Mouse (Mus musculus) intestine, embryonic 14.5 days (tissue): ENCODE results near the gene Cldn5. TPM values are rescaled to one million over a fixed set of nuclear protein-coding genes. Genes with fewer than 3 reads are reported as not detected.

Source experiments
- ATAC-seq: fragments of 200-750 bp; cut with Nextera tagmentation; replicated peaks from 2 replicates; pipeline ENCODE4 v1.8.0; 2017; ENCODE audit warnings: low read depth, moderate number of reproducible peaks, moderate TSS enrichment, moderate library complexity; ENCODE audit not compliant: low FRiP score, low TSS enrichment
- DNase-seq: peaks from one replicate; pipeline ENCODE4 v3.0.0-alpha.2; 2018; ENCODE audit warnings: low spot score
- H3K27ac ChIP-seq: fragments of 300-500 bp; sonication (generic); 2 replicates; pipeline ENCODE4 v1.5.1; 2014; ENCODE audit warnings: low read depth, mild to moderate bottlenecking, control low read depth
- H3K27me3 ChIP-seq: fragments of 300-500 bp; sonication (generic); replicated peaks from 2 replicates; pipeline ENCODE4 v1.6.1; 2014; ENCODE audit warnings: low read length, control low read depth; ENCODE audit not compliant: control insufficient read depth, insufficient read depth
- H3K36me3 ChIP-seq: fragments of 300-500 bp; sonication (generic); 2 replicates; pipeline ENCODE4 v1.6.1; 2014; ENCODE audit warnings: low read length, control low read depth; ENCODE audit not compliant: control insufficient read depth, insufficient read depth
- H3K4me1 ChIP-seq: fragments of 300-500 bp; sonication (generic); replicated peaks from 2 replicates; pipeline ENCODE4 v1.6.1; 2014; ENCODE audit warnings: low read length, control low read depth, mixed read lengths; ENCODE audit not compliant: control insufficient read depth, insufficient read depth
- H3K4me2 ChIP-seq: fragments of 300-500 bp; sonication (generic); 2 replicates; pipeline ENCODE4 v1.6.1; 2014; ENCODE audit warnings: low read length
- H3K4me3 ChIP-seq: fragments of 300-500 bp; sonication (generic); 2 replicates; pipeline ENCODE4 v1.5.1; 2014; ENCODE audit warnings: low read depth, low read length, control low read depth, mixed read lengths
- H3K9ac ChIP-seq: fragments of 300-500 bp; sonication (generic); 2 replicates; pipeline ENCODE4 v1.6.1; 2014; ENCODE audit warnings: mild to moderate bottlenecking, low read length
- H3K9me3 ChIP-seq: fragments of 300-500 bp; sonication (generic); 2 replicates; pipeline ENCODE4 v1.6.1; 2016; ENCODE audit warnings: low read length, control low read depth; ENCODE audit not compliant: control insufficient read depth
- WGBS: fragments of 180-500 bp; shearing (Covaris S2); extraction: QIAGEN DNeasy Blood & Tissue Kit; methylation state at CpG from one replicate; pipeline ENCODE4 v1.1.7; 2014; 5-methylcytosine and 5-hydroxymethylcytosine counted together
- polyA plus RNA-seq: library from polyadenylated mRNA; unstranded; fragments of >200 nt; fragmentation: Nextera tagmentation; extraction: Ambion mirVana; gene quantifications from 2 replicates; pipeline ENCODE4 v1.2.1, GENCODE M21; 2014

Gene Cldn5
- polyA plus RNA-seq, 1 experiment from 2014 or later = 21.9 TPM

DNA sequence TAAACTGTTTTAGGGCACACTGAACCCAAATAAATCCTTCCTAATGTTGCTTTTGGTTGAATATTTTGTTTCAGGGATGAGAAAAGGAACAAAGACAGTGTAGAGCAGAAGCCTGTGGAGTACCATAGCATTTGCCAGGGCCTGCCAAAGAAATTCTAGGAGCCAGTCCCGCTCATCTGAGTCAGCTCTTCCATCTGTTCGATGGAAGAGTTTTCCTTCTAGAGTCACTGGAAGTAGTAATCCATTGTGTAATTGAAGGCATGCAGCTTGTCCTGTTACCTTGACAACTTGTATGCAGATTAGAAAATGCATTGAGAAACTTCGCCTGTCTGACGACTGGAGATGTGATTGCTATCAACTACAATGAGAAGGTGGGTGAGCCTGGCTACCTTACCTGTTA lies 46.3 kb downstream of the Cldn5 start:
- Histone ChIP-seq H3K36me3 (peaks cover 98% of the 10 kb centered on the region), H3K4me2 (no peak overlapping the region), H3K4me1 (no peaks in the 10 kb centered on the region), H3K27ac (no peak overlapping the region), H3K9me3 (no peaks in the 10 kb centered on the region), H3K27me3 (no peaks in the 10 kb centered on the region), H3K4me3 (no peak overlapping the region), H3K9ac (no peak overlapping the region)
- ATAC-seq = no peak
- WGBS = 86% methylated on average over 4 of the region's 4 CpGs
- DNase-seq = no peak

Other genes starting within 250 kb of the Cldn5 start
- 0.14 and 0.22 TPM in 2 replicates for gene Tbx1, start 186.2 kb upstream of the Cldn5 start, polyA plus RNA-seq
- 1.9 and 2.0 TPM in 2 replicates for gene Gp1bb, start 154.4 kb upstream of the Cldn5 start, polyA plus RNA-seq
- 2.0 and 2.2 TPM in 2 replicates for gene Gm49601, start 150.4 kb upstream of the Cldn5 start, polyA plus RNA-seq
- 29.3 and 29.9 TPM in 2 replicates for gene Sept5, start 146.9 kb upstream of the Cldn5 start, polyA plus RNA-seq
- 62.3 and 74.9 TPM in 2 replicates for gene Ufd1, start 34.9 kb downstream of the Cldn5 start, polyA plus RNA-seq
- 48.0 and 51.2 TPM in 2 replicates for gene Cdc45, start 35.1 kb downstream of the Cldn5 start, polyA plus RNA-seq
- 41.1 and 42.9 TPM in 2 replicates for gene 2510002D24Rik, start 59.7 kb downstream of the Cldn5 start, polyA plus RNA-seq
- not detected in 2 replicates for gene Gm28539, start 59.7 kb downstream of the Cldn5 start, polyA plus RNA-seq
- 92.6 and 92.9 TPM in 2 replicates for gene Mrpl40, start 100.0 kb downstream of the Cldn5 start, polyA plus RNA-seq
- gene Hira, start 100.2 kb downstream of the Cldn5 start, polyA plus RNA-seq = 12.8 and 15.8 TPM in 2 replicates